Mouse (Mus musculus) gastrocnemius, adult 8-10 months (tissue): Measurements from ENCODE around the gene Myo1e. TPM values are rescaled to one million over a fixed set of nuclear protein-coding genes. Genes with fewer than 3 reads are reported as not detected.

ENCODE experiments used
- DNase-seq, 2 experiments: peaks; one replicate each; pipeline ENCODE4 v3.0.0; 2022; ENCODE audit warnings: low spot score in 2 of 2
- microRNA-seq: library from miRNA; unstranded; fragments of <30 nt; microRNA quantifications from one replicate; pipeline ENCODE4 v1.2.0, GENCODE M21; 2022
- total RNA-seq, 4 experiments: library from RNA; stranded (reverse); gene quantifications; 2 replicates each; pipeline ENCODE4 v1.2.4; 2022

Myo1e gene
- total RNA-seq, 4 experiments from 2014 or later, result 4.7 to 8.3 (median 5.3) TPM

DNA sequence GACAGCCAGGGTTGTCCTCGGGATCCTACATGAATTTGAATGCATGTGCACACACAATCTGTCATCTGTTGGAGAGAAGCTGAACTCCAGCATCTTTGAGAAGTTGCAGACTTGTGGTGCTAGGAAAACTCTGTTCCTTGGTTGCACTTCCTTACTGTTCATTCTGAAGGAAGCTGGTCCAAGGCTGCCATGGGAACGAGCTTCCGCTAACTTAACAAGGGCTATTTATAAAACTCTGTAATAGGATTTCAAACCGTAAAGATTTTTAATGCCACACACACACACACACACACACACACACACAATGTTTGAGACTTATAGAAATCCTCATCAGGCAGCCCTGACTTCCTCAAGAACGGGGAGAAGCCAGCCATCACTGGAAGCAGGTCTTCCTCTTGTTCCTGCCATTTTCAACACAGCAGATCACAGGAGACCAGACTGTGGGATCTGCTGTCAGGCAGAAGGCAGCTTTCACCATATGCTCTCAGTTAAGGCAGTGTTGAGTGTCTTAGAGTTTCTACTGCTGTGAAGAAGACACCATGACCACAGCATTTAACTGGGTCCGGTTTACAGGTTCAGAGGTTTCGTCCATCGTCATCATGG, 194.9 kb downstream of the Myo1e start:
- DNase-seq, result no peak

DNA sequence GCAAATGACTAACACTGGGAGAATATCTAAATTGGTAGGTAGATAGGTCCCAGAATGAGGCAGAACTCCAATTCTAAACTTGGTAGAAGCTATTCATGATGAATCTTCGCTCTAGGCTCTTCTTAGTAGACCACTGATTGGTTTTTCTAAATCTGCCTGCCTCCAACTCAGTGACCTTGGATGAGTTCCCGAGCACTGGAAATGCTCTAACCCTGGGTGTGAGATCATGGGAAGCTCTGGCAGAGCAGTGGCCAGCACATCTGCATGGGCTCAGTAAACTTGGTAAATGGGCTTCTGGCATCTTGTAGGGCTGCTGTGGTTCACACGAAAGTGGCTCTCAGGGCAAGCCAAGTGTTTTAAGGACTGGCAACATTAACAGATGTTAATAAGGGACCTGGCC, 199.4 kb downstream of the Myo1e start:
- DNase-seq, result no peak

DNA sequence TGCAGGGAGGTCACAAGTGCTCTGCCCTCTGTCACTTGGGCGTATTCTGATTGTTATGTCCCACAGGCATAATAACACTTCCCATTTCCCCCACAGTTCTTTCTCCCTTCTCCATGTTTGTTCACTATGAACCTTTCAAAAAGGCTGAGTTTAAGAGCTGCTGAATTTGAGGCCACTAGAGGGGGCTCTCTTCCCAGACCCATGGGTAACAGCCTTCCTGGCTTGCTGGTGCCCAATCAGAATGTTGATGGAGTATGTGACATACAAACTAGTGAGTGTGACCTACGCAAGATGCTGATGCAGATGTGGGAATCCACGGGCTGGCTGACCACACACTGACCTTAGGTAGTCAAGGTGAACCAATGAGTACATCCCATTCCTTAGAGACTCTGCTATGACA, 201.6 kb downstream of the Myo1e start:
- DNase-seq, result no peak

DNA sequence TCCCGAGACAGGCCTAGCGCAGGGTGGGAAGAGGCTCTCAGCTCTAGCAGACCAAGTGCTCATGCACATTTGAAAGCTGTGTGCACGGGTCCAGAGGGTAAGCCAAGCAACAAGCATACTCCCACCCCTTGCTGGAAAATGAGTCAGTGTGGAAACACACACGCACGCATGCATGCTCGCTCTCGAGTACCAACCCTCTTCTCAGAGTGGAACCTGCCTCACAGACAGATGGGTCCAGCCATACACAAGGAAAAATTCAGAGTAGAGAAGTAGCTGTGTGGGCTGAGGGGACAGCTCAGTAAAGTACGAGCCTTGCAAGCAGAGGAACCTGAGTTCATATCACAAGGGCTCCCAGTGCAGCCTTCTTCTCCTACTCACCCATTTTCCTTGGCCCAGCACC, 202.6 kb downstream of the Myo1e start:
- DNase-seq, result no peak

GRCm38 (mm10) chr9:70410668-70411067, 203.5 kb downstream of the Myo1e start:
- DNase-seq, result no peak

GRCm38 (mm10) chr9:70413038-70413437, 205.9 kb downstream of the Myo1e start:
- DNase-seq, result no peak

DNA sequence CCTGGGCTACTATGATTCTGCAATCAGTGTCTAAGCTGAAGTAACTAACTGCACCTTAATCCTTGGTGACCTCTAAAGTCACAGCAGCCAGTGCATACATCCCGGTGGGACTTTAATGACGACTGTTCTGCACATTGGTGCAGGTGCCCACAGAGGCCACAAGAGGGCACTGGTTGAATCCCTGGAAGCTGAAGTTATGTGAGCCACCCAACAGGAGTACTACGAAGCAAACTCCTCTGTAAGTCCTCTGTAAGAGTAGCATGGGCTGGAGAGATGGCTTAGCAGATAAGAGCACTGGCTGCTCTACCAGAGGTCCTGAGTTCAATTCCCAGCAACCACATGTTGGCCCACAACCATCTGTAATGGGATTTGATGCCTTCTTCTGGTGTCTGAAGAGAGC, 209.3 kb downstream of the Myo1e start:
- no peak for DNase-seq

DNA sequence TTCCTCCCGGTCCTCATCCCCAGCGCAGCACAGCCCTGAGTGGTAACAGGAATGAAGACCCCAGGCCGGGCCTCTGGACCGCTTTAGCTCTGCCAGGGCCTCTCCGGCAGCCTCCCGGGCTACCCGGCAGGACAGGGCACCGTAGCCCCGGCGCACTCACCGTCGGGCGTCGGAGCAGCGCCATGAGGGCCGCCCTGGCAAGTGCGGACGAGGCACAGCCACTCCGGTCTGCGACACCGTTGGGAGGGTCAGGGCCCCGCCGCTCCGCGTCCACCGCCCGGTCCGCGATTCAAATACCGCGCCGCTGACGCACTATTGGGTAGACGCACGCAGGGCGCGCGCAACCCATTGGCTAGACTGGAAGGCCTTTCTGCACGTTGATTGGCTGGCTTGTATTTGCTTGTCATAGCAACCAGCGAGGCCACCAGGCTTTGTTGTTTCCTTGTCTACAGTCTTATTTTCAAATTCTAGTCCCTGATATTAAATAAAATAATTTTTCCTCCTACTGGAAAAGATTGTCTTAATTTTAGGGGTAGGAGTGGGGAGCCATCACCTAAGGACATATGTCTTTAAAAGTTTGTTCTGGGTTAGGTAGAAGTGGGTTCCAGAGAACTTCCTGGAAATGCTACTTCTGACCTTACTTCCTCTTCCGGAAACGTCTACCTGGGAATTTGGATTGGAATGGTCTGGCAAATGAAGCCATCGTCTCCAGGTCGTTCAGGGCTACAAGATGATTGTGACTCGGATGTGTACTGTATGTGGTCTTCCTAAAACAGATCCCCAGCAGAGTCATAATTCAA, 214.3 kb downstream of the Myo1e start, which contains the start of gene Ccnb2:
Gene Ccnb2 (minus strand): TSS at position 291 of the 800 bp plus-strand sequence.
- DNase-seq, result peak; percentile 57 to 74

- no peak for DNase-seq
Measured at GRCm38 (mm10) chr9:70422661-70423060, 215.5 kb downstream of the Myo1e start.

DNA sequence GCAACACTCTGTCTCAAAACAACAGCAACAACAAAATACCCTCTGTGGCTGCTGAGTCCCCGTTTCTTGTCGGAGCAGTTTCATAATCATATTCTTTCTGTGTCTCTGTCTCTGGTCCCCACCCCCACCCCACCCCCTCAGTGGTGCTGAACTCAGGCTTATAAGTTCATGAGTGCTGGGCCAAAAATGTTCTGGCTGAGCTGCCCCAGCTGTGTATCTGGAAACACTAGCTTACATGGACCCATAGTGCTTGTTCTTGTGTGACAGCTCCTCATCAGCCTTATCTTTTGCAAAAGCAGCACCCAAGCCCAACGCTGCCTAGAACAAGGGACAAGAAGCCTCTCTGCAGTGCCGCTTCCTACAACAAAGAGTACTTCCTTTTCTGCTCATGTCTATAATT, 232.8 kb downstream of the Myo1e start:
- no peak for DNase-seq

DNA sequence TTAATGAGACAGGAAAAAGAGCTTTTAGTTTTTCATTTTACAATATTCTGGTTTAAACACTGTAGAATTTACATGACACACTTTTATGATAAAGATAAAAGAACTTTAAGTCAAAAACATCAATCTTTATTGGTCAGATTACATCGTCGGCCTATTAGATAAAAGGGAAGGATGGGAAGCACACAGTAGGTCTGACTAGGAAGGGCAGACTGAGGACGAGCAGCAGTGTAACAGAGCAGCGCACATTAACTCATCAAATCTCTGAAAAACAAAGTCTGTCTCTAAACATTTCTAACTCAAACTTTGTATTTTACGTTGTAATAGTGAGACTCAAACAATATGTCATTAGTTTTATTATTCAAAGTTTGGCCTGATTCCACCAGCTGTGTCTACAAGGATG, 241.9 kb downstream of the Myo1e start:
- DNase-seq, result no peak

Small RNAs within 50 kb of the gene (microRNA-seq; reads per million reads assigned to microRNA genes)
- not detected for gene Mir5626

Other genes starting within 250 kb of the Myo1e start
- 10 to 100 TPM; 77.2 to 83.2 (median 79.7) TPM for gene Bnip2, start 217.9 kb upstream of the Myo1e start, total RNA-seq
- gene Gtf2a2, start 194.8 kb upstream of the Myo1e start, total RNA-seq, result 10 to 100 TPM; 51.5 to 60.3 (median 56.9) TPM
- not detected for gene Gcnt3, start 169.3 kb upstream of the Myo1e start, total RNA-seq
- under 1 TPM; 0.68 to 0.97 (median 0.85) TPM for gene Fam81a, start 64.8 kb upstream of the Myo1e start, total RNA-seq
- gene Ccnb2, start 214.2 kb downstream of the Myo1e start, total RNA-seq, result under 1 TPM in 1 of 4 experiments, not detected in 3; 0.34 TPM